Mouse (Mus musculus) urinary bladder, postnatal 4 days (tissue): ENCODE results near the gene Cdh8.
"Not testable (repeated sequence)": the region's sequence is repeated elsewhere in the genome, so short reads cannot be mapped to it uniquely, and the experiment has no call there.

ENCODE experiments used
- DNase-seq, 2 experiments: peaks; one replicate each; pipeline ENCODE4 v3.0.0; 2021 to 2022; ENCODE audit warnings: low spot score in 2 of 2

The Cdh8 gene

DNA sequence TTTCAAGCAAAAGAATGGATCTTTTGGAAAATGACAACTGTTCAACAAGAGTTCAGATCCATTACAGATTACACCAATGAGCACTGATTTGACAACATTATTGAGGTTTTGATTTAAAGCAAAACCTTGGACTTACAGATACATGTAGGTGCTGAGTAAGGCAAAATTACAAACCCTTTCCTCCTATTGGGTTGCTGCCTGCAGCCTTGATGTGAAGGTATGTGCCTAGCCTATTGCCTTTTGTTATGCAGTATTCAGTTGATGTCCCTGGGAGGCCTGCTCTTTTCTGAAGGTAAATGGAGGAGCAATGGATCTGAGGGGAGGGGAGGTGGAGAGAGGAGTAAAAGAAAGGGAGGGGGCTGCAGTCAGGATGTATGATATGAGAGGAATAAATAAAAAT, 135.9 kb downstream of the Cdh8 start:
- no peak for DNase-seq

GRCm38 (mm10) chr8:99267133-99267532, 149.1 kb downstream of the Cdh8 start:
- DNase-seq: no peak

GRCm38 (mm10) chr8:99234372-99234771, 181.9 kb downstream of the Cdh8 start:
- no peak for DNase-seq

GRCm38 (mm10) chr8:99223697-99224096, 192.6 kb downstream of the Cdh8 start:
- DNase-seq: no peak

DNA sequence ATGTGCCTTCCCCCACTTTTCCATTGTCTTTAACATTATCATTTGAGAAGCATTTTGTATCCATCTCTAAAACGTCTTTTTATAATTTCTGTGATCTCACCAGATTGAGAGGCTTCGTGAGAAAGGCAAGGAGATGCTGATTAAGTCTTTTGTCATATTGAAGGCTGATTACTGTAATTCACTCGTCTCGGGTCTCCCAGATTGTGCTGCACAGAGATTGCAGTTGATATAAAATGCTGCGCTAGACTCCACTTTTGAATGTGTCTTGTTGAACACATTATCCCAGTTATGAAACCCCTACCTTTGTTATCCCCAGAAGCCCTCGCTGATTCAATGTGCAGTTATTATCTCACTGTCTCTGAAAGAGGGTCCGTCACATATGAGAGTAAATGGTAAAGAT, 211.1 kb downstream of the Cdh8 start:
- DNase-seq: no peak

DNA sequence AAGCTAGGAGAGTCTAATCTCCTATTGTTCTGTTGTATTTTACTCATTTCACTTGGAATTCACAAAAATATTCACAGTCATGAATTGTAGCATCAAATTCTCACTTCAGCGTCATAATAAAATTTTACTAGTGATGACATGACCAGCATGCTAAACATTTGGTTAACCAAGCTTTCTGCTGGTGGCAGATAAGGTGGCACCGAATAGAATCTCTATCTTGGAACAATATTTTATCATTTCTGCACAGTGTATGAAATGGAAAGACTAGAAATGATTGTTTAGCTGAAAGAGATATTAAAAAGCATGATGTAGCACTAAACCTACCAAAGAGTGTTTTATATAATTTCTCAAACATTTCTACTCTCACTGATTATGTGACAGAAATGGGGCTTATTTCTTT, 225.6 kb downstream of the Cdh8 start:
- no peak for DNase-seq

GRCm38 (mm10) chr8:99186879-99187278, 229.4 kb downstream of the Cdh8 start:
- no peak for DNase-seq

DNA sequence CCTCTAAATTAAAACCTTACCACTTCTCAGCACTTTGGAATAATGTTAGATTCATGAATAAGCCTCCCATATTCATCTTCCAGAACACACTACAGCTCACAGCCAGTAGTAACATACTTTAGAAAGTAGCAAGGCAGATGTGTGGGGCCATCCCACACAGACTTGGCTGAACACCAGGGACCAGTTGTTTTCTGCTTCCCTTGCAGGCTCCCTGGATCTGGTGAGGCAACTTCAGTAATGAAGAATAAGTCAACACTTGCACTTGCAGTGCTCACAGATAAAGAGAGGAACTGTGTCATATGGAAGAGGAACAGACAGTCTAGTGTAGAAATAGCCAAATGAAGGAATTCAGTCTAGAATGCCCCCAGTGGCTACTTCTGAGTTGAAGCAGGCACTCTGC, 232.1 kb downstream of the Cdh8 start:
- DNase-seq: no peak

GRCm38 (mm10) chr8:99166966-99167365, 249.3 kb downstream of the Cdh8 start:
- DNase-seq: no peak

- no peak for DNase-seq
These were observed 254.6 kb downstream of the Cdh8 start for GRCm38 (mm10) chr8:99161633-99162032.

DNA sequence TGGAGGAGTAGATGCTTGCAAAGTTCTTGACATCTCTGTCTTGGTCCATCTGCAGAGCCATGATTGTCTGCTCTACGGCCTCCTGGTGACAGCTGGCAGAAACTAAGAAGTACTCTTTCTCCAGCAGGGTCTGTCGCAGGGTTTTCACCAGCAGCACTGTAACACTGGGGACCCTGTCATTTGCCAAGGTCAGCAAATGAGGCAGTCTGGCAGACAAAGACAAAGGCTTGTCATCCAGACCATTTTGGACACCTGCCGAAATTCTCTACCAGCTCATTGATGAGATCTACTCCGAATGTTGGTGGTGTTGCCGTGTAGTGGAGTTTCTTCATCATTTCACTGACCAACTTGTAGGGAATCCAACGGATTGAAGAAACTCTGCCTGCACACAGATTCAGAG, 270.8 kb downstream of the Cdh8 start:
- no peak for DNase-seq

DNA sequence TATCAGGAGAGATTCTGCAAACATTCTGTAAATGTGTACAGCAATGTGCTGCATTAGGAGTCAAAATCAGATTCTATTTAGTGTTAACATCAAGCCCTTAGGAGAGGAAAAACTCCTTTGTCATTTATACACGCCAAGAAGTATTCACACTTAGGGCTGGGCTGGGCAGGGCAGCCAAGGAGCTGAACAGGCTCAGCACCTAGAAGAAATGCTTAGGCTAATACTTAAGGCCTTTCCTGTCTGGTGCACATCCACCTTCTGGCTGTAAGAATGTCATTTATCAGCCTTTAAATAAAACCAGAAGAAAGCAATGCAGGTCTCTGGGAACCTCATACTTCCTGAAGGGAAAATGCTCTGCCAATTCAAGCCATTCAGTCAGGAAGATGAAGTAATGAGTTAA, 271.5 kb downstream of the Cdh8 start:
- not testable (repeated sequence) for DNase-seq

GRCm38 (mm10) chr8:99098453-99098852, 317.8 kb downstream of the Cdh8 start:
- DNase-seq: no peak

- DNase-seq: no peak
These were observed 364.9 kb downstream of the Cdh8 start for GRCm38 (mm10) chr8:99051344-99051743.

- no peak for DNase-seq
These were observed 367.5 kb downstream of the Cdh8 start for GRCm38 (mm10) chr8:99048664-99049363.

- no peak for DNase-seq
These were observed 375.8 kb downstream of the Cdh8 start for GRCm38 (mm10) chr8:99040423-99040822.

DNA sequence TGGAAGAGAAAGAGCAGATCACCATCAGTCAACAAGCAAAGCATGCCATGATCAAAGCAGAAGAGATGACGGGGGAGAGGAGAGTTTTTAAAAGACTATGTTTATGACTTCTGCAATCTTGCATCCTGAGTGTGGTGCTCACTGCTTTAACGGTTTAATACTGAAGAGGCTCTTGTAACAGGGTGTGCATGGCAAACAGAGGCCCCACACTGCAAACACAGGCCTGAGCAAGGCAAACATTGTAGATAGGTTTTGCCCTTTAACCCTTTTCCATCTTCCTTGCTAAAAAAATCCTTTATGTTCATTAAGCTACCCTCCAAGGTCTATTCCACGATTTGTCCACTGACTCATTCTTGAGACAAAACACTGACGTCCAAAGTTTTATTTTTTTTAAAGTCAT, 385.2 kb downstream of the Cdh8 start:
- DNase-seq: no peak
